Mouse (Mus musculus) gastrocnemius, adult 18-20 months (tissue): ENCODE measurements at regions not wholly inside any gene's neighbourhood (a gene's known extent, or its start where the extent isn't known, plus 50 kb on each side); places are given as distances from the start of the nearest gene placed in this dataset.
A peak's percentile ranks its signal among the peaks of the same experiment; 100 is the strongest.

ENCODE experiments used
- DNase-seq: peaks from one replicate; pipeline ENCODE4 v3.0.0; 2021; ENCODE audit warnings: low spot score

- no peak for DNase-seq
Measured at GRCm38 (mm10) chr8:8392303-8392702, 268.7 kb downstream of the Efnb2 start.

- DNase-seq: no peak
Measured at GRCm38 (mm10) chr8:8391321-8391720, 269.7 kb downstream of the Efnb2 start.

- DNase-seq: no peak
Measured at GRCm38 (mm10) chr8:8378248-8378647, 282.8 kb downstream of the Efnb2 start.

- no peak for DNase-seq
Measured at GRCm38 (mm10) chr8:8376791-8377190, 284.3 kb downstream of the Efnb2 start.

GRCm38 (mm10) chr8:8376379-8376778 is 284.7 kb downstream of the Efnb2 start:
- no peak for DNase-seq

GRCm38 (mm10) chr8:8367282-8367871 is 293.7 kb downstream of the Efnb2 start:
- no peak for DNase-seq

- no peak for DNase-seq
Measured at GRCm38 (mm10) chr8:8361941-8362537, 299.0 kb downstream of the Efnb2 start.

- no peak for DNase-seq
Measured at GRCm38 (mm10) chr8:8360586-8360985, 300.5 kb downstream of the Efnb2 start.

- no peak for DNase-seq
Measured at GRCm38 (mm10) chr8:8354977-8355376, 306.1 kb downstream of the Efnb2 start.

GRCm38 (mm10) chr8:8344661-8345060 is 316.4 kb downstream of the Efnb2 start:
- DNase-seq: no peak

GRCm38 (mm10) chr8:8335256-8335972 is 325.6 kb downstream of the Efnb2 start:
- DNase-seq: no peak

- peak; percentile 28 for DNase-seq
Measured at GRCm38 (mm10) chr8:8334515-8334914, 326.5 kb downstream of the Efnb2 start.

GRCm38 (mm10) chr8:8331249-8331648 is 329.8 kb downstream of the Efnb2 start:
- no peak for DNase-seq

GRCm38 (mm10) chr8:8328010-8328666 is 332.9 kb downstream of the Efnb2 start:
- DNase-seq: no peak

- no peak for DNase-seq
Measured at GRCm38 (mm10) chr8:8326066-8326834, 334.8 kb downstream of the Efnb2 start.

GRCm38 (mm10) chr8:8325420-8325819 is 335.6 kb downstream of the Efnb2 start:
- DNase-seq: no peak

GRCm38 (mm10) chr8:8324520-8324919 is 336.5 kb downstream of the Efnb2 start:
- DNase-seq: no peak

GRCm38 (mm10) chr8:8308253-8308652 is 352.8 kb downstream of the Efnb2 start:
- no peak for DNase-seq

GRCm38 (mm10) chr8:8307487-8307886 is 353.6 kb downstream of the Efnb2 start:
- DNase-seq: no peak

GRCm38 (mm10) chr8:8299965-8300767 is 360.9 kb downstream of the Efnb2 start:
- peak; percentile 55 for DNase-seq
